Mouse (Mus musculus) stomach, postnatal 0 days (tissue): Measurements from ENCODE around the gene Ubr1. TPM values are rescaled to one million over a fixed set of nuclear protein-coding genes. Genes with fewer than 3 reads are reported as not detected.

ENCODE experiments used
- ATAC-seq: fragments of 200-750 bp; cut with Nextera tagmentation; 2 replicates; pipeline ENCODE4 v1.8.0; 2017; ENCODE audit not compliant: low FRiP score, low TSS enrichment
- DNase-seq: peaks from one replicate; pipeline ENCODE4 v3.0.0-alpha.2; 2016; ENCODE audit warnings: low spot score
- H3K27ac ChIP-seq: fragments of 300-500 bp; sonication (generic); replicated peaks from 2 replicates; pipeline ENCODE4 v1.5.1; 2014; ENCODE audit warnings: mild to moderate bottlenecking, control low read depth
- H3K27me3 ChIP-seq: fragments of 300-500 bp; sonication (generic); 2 replicates; pipeline ENCODE4 v1.6.1; 2014; ENCODE audit warnings: low read length; ENCODE audit not compliant: control insufficient read depth, insufficient read depth
- H3K36me3 ChIP-seq: fragments of 300-500 bp; sonication (generic); 2 replicates; pipeline ENCODE4 v1.6.1; 2014; ENCODE audit warnings: low read length, mixed read lengths; ENCODE audit not compliant: control insufficient read depth, insufficient read depth
- H3K4me1 ChIP-seq: fragments of 300-500 bp; sonication (generic); replicated peaks from 2 replicates; pipeline ENCODE4 v1.6.1; 2014; ENCODE audit warnings: antibody characterized with exemption; ENCODE audit not compliant: control insufficient read depth, insufficient read depth
- H3K4me2 ChIP-seq: fragments of 300-500 bp; sonication (generic); replicated peaks from 2 replicates; pipeline ENCODE4 v1.6.1; 2014; ENCODE audit warnings: low read depth, mild to moderate bottlenecking, control low read depth, moderate library complexity
- H3K4me3 ChIP-seq: fragments of 300-500 bp; sonication (generic); 2 replicates; pipeline ENCODE4 v1.5.1; 2014; ENCODE audit warnings: low read depth, low read length, control low read depth
- H3K9ac ChIP-seq: fragments of 300-500 bp; sonication (generic); 2 replicates; pipeline ENCODE4 v1.6.1; 2014; ENCODE audit warnings: mild to moderate bottlenecking, low read length, control low read depth, mixed read lengths
- H3K9me3 ChIP-seq: fragments of 300-500 bp; sonication (generic); 2 replicates; pipeline ENCODE4 v1.6.1; 2016; ENCODE audit warnings: low read length; ENCODE audit not compliant: control insufficient read depth
- CTCF ChIP-seq: IDR thresholded peaks from 2 replicates; pipeline ENCODE4 v1.5.1; 2016; ENCODE audit warnings: antibody characterized with exemption, low read depth, mild to moderate bottlenecking, moderate library complexity
- EP300 ChIP-seq: optimal IDR thresholded peaks from 2 replicates; pipeline ENCODE3; 2016; ENCODE audit warnings: antibody characterized with exemption
- WGBS: fragments of 180-500 bp; shearing (Covaris S2); extraction: QIAGEN DNeasy Blood & Tissue Kit; methylation state at CpG from one replicate; pipeline ENCODE4 v1.1.7; 2014; 5-methylcytosine and 5-hydroxymethylcytosine counted together
- polyA plus RNA-seq: library from polyadenylated mRNA; unstranded; fragments of >200 nt; fragmentation: Nextera tagmentation; extraction: Ambion mirVana; gene quantifications from 2 replicates; pipeline ENCODE4 v1.2.1, GENCODE M21; 2015

Gene Ubr1
- polyA plus RNA-seq, 1 experiment from 2014 or later: 8.9 TPM

GRCm38 (mm10) chr2:120970045-120970539, 423 bp downstream of the Ubr1 start:
- under 1% methylated on average over 23 of the region's 23 CpGs for WGBS
- peak overlapping the region; percentile 69 for H3K9ac ChIP-seq
- no peaks in the 10 kb centered on the region for H3K27me3 ChIP-seq
- no peaks in the 10 kb centered on the region for H3K4me1 ChIP-seq
- no peaks in the 10 kb centered on the region for H3K9me3 ChIP-seq
- peak overlapping the region; percentile 80 for H3K27ac ChIP-seq
- peak; percentile 43 for ATAC-seq
- peak overlapping the region; percentile 64 for H3K4me2 ChIP-seq
- TF ChIP-seq CTCF (no peak), EP300 (no peak)
- H3K4me3 ChIP-seq: peak overlapping the region; percentile 68
- no peaks in the 10 kb centered on the region for H3K36me3 ChIP-seq
- DNase-seq: peak; percentile 20

DNA sequence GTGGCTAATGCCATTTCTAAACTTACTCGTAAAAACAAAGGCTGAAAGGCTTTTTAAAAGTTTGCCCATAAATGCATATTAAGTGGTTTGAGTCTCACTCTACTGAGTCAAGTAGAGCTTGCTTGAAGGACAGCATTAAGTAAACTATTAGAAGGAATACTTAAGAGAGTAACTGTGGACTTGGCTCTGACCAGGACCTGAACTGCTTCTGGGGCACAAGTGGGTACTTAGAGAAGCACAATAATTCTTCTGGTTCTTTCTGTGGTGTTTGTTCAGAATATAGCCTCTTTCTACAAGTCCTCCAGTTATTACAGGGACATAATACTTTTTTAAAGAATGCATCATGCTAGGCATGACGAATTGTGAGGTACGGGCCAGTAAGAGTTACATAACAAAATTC, 5.0 kb downstream of the Ubr1 start:
- H3K4me3 ChIP-seq: no peak overlapping the region
- H3K9me3 ChIP-seq: no peaks in the 10 kb centered on the region
- H3K36me3 ChIP-seq: no peaks in the 10 kb centered on the region
- ATAC-seq (no peak), DNase-seq (no peak)
- no peaks in the 10 kb centered on the region for H3K4me1 ChIP-seq
- no peak for TF ChIP-seq CTCF
- no peak for TF ChIP-seq EP300
- 84% methylated on average over 3 of the region's 3 CpGs for WGBS
- H3K27me3 ChIP-seq: no peaks in the 10 kb centered on the region
- H3K4me2 ChIP-seq: no peak overlapping the region
- no peak overlapping the region for H3K27ac ChIP-seq
- H3K9ac ChIP-seq: no peak overlapping the region

DNA sequence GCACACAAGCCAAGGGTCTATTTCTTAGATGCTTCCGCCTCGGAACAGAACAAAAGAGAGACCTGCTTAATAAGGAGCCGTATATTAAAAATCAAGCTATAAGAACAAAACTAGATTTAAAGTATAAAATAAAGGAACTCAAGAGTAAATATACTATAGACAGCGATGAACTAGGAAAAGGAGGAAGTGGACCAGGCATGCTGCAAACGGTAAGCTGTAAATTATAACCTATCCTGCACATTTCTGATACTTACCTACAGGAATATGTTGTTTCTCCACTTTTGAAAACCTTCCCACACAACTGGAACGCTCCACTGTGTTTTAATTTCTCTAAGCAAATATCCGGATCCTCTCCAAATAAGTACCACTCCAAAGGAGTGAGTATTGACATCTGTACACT, 7.4 kb downstream of the Ubr1 start:
- DNase-seq (no peak), ATAC-seq (no peak)
- no peak overlapping the region for H3K9ac ChIP-seq

GRCm38 (mm10) chr2:120960261-120960660, 10.3 kb downstream of the Ubr1 start:
- no peak for DNase-seq
- no peak overlapping the region for H3K4me2 ChIP-seq
- H3K9ac ChIP-seq: no peak overlapping the region
- H3K4me3 ChIP-seq: no peak overlapping the region
- TF ChIP-seq EP300 (no peak), CTCF (no peak)
- no peaks in the 10 kb centered on the region for H3K9me3 ChIP-seq
- no peak for ATAC-seq
- no peaks in the 10 kb centered on the region; the same call in 1 of the 2 replicates for H3K36me3 ChIP-seq
- no peaks in the 10 kb centered on the region for H3K27me3 ChIP-seq
- no peak overlapping the region for H3K27ac ChIP-seq
- 39% methylated on average over 1 of the region's 1 CpGs for WGBS
- H3K4me1 ChIP-seq: no peaks in the 10 kb centered on the region

More for the DNA sequence above, 7.4 kb downstream of the Ubr1 start:
- Histone ChIP-seq H3K36me3 (no peaks in the 10 kb centered on the region; the same call in 1 of the 2 replicates), H3K27ac (no peak overlapping the region), H3K4me3 (no peak overlapping the region), H3K27me3 (no peaks in the 10 kb centered on the region), H3K4me2 (no peak overlapping the region), H3K4me1 (no peaks in the 10 kb centered on the region), H3K9me3 (no peaks in the 10 kb centered on the region)
- TF ChIP-seq CTCF: no peak
- no peak for TF ChIP-seq EP300
- 86% methylated on average over 7 of the region's 7 CpGs for whole genome bisulfite sequencing

DNA sequence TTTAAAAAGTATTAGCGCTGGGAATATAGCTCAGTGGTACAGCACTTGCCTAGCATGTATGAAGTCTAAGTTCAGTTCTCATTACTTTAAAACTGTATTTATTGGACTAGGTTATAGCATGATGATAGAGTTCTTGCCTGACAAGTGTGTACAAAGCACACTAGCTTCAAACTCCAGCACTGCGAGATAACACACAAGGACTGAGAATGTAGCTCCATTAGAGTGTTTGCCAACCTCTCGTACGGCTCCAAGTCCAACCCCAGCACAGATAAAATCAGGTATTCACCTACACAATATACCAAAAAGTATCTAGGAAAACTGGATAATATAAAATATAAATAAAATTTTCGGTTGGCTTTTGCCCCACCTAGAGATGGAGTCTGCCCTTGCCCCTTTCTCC, 10.7 kb downstream of the Ubr1 start:
- TF ChIP-seq EP300 (no peak), CTCF (no peak)
- H3K9ac ChIP-seq: no peak overlapping the region
- H3K36me3 ChIP-seq: no peaks in the 10 kb centered on the region; the same call in 1 of the 2 replicates
- ATAC-seq: peak; percentile 81
- peak; percentile 17 for DNase-seq
- H3K27ac ChIP-seq: no peak overlapping the region
- no peak overlapping the region for H3K4me2 ChIP-seq
- 68% methylated on average over 5 of the region's 5 CpGs for WGBS
- H3K4me3 ChIP-seq: no peak overlapping the region
- no peaks in the 10 kb centered on the region for H3K4me1 ChIP-seq
- H3K27me3 ChIP-seq: no peaks in the 10 kb centered on the region
- H3K9me3 ChIP-seq: no peaks in the 10 kb centered on the region

GRCm38 (mm10) chr2:120959363-120959762, 11.2 kb downstream of the Ubr1 start:
- no peaks in the 10 kb centered on the region for H3K27me3 ChIP-seq
- TF ChIP-seq EP300: no peak
- no peak for TF ChIP-seq CTCF
- H3K36me3 ChIP-seq: no peaks in the 10 kb centered on the region; the same call in 1 of the 2 replicates
- H3K9ac ChIP-seq: no peak overlapping the region
- H3K4me2 ChIP-seq: no peak overlapping the region
- WGBS: 61% methylated on average over 2 of the region's 2 CpGs
- H3K27ac ChIP-seq: no peak overlapping the region
- DNase-seq (no peak), ATAC-seq (peak; percentile 96)
- H3K4me1 ChIP-seq: no peaks in the 10 kb centered on the region
- no peak overlapping the region for H3K4me3 ChIP-seq
- no peaks in the 10 kb centered on the region for H3K9me3 ChIP-seq
